Mouse (Mus musculus): ENCODE measurements around the gene Tspear.

GRCm38 (mm10) chr10:77895562-77895961 lies 209.2 kb downstream of the Tspear start:
- no peak for TF ChIP-seq POLR2A (IDR thresholded peaks at IDR 0.05; ENCODE audit: borderline replicate concordance, low read depth, low read length)
- no peak for TF ChIP-seq CTCF (IDR thresholded peaks at IDR 0.05; ENCODE audit: low read depth, low read length)
